Mouse (Mus musculus) megakaryocyte, embryonic 14.5 days (primary cell): ENCODE data around the gene Vamp2.

Source experiments
- FLI1 ChIP-seq: IDR thresholded peaks from 2 replicates; pipeline ENCODE4 v1.6.1; 2012; ENCODE audit warnings: low read length, inconsistent platforms, mixed read lengths
- GATA1 ChIP-seq: IDR thresholded peaks from 3 replicates; pipeline ENCODE4 v1.6.1; 2012; ENCODE audit warnings: mixed read lengths, low read length, inconsistent platforms, borderline replicate concordance

- TF ChIP-seq GATA1 (no peak), FLI1 (no peak)
These were observed 18.0 kb downstream of the Vamp2 start for GRCm38 (mm10) chr11:69106299-69106698.
